Mouse (Mus musculus) stomach, embryonic 16.5 days (tissue): ENCODE measurements around the gene Fgf14. TPM values are rescaled to one million over a fixed set of nuclear protein-coding genes. Genes with fewer than 3 reads are reported as not detected.

Experiments used
- ATAC-seq: fragments of 200-750 bp; cut with Nextera tagmentation; 2 replicates; pipeline ENCODE4 v1.8.0; 2017; ENCODE audit warnings: moderate number of reproducible peaks, moderate TSS enrichment; ENCODE audit not compliant: insufficient read depth, low FRiP score
- H3K27ac ChIP-seq: fragments of 300-500 bp; sonication (generic); 2 replicates; pipeline ENCODE4 v1.5.1; 2014; ENCODE audit warnings: low read length
- H3K27me3 ChIP-seq: fragments of 300-500 bp; sonication (generic); 2 replicates; pipeline ENCODE4 v1.6.1; 2014; ENCODE audit warnings: low read length, control low read depth, mixed read lengths; ENCODE audit not compliant: control insufficient read depth, insufficient read depth
- H3K36me3 ChIP-seq: fragments of 300-500 bp; sonication (generic); 2 replicates; pipeline ENCODE4 v1.6.1; 2014; ENCODE audit warnings: low read length; ENCODE audit not compliant: control insufficient read depth, insufficient read depth
- H3K4me1 ChIP-seq: fragments of 300-500 bp; sonication (generic); 2 replicates; pipeline ENCODE4 v1.6.1; 2014; ENCODE audit warnings: low read length, control low read depth, mixed read lengths; ENCODE audit not compliant: control insufficient read depth, insufficient read depth
- H3K4me2 ChIP-seq: fragments of 300-500 bp; sonication (generic); 2 replicates; pipeline ENCODE4 v1.6.1; 2014; ENCODE audit warnings: low read depth, low read length, mixed read lengths
- H3K4me3 ChIP-seq: fragments of 300-500 bp; sonication (generic); replicated peaks from 2 replicates; pipeline ENCODE4 v1.5.1; 2014; ENCODE audit warnings: mild to moderate bottlenecking, low read length
- H3K9ac ChIP-seq: fragments of 300-500 bp; sonication (generic); 2 replicates; pipeline ENCODE4 v1.6.1; 2014; ENCODE audit warnings: low read length
- H3K9me3 ChIP-seq: fragments of 300-500 bp; sonication (generic); replicated peaks from 2 replicates; pipeline ENCODE4 v1.6.1; 2016; ENCODE audit warnings: low read length, control low read depth; ENCODE audit not compliant: control insufficient read depth
- WGBS: fragments of 180-500 bp; shearing (Covaris S2); extraction: QIAGEN DNeasy Blood & Tissue Kit; methylation state at CpG from one replicate; pipeline ENCODE4 v1.1.7; 2014; 5-methylcytosine and 5-hydroxymethylcytosine counted together
- polyA plus RNA-seq: library from polyadenylated mRNA; unstranded; fragments of >200 nt; fragmentation: Nextera tagmentation; extraction: Ambion mirVana; gene quantifications from 2 replicates; pipeline ENCODE4 v1.2.1, GENCODE M21; 2015

Fgf14 gene
- 2.4 and 2.6 TPM in 2 replicates for polyA plus RNA-seq

DNA sequence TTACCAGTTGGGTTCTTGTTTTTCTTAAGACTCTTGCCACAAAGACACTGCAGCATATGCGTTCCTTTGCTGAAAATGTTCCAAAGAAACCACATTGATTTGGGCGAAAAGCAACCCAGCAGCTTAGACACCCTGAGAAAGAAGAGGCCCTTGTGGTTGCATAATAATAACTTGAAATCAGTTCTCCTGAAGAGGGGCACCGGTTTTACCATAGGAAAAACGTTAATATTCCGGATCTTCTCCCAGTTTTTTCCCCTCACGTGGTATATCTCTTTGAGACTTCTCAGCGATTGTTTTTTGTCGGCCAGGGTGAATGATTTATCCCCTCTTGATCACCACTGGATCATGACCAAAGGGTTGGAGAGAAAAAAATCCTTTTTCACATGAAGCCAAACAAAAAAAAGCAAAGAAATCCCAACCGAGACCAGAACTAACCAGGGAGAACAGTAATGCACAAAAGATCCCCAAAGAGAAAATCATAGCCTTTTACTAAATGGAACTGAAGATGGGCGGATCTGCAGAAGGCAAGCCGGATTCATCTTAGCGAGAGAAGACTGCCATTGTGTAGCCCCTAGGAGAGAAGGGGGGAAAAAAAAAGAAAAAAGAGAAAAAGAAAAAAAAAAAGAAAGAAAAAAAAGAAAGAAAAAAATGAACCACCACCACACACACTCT, at the start of gene Fgf14:
Gene Fgf14 (minus strand): TSS at position 622 of the 672 bp plus-strand sequence.
- WGBS: 13% methylated on average over 12 of the region's 12 CpGs
- no peak within 1 kb of the TSS for H3K27ac ChIP-seq
- peak within 1 kb of the TSS; percentile 58 for H3K9ac ChIP-seq

GRCm38 (mm10) chr14:124677379-124677778, 452 bp upstream of the Fgf14 start:
- Histone ChIP-seq H3K9me3 (no peaks in the 10 kb centered on the region), H3K27me3 (no peaks in the 10 kb centered on the region), H3K9ac (peak overlapping the region; percentile 58), H3K36me3 (no peaks in the 10 kb centered on the region), H3K4me2 (peak overlapping the region; percentile 59), H3K4me1 (peaks cover 6% of the 10 kb centered on the region; the same call in 1 of the 2 replicates), H3K27ac (no peak overlapping the region), H3K4me3 (peak overlapping the region; percentile 46)
- WGBS: 5% methylated on average over 10 of the region's 10 CpGs
- ATAC-seq: peak; percentile 71; the same call in 1 of the 2 replicates

More for the DNA sequence above, at the start of gene Fgf14:
- no peak for ATAC-seq
- Histone ChIP-seq H3K27me3 (no peaks in the 10 kb centered on the region), H3K4me2 (peak within 1 kb of the TSS; percentile 59), H3K4me3 (peak within 1 kb of the TSS; percentile 46), H3K4me1 (peaks cover 6% of the 10 kb centered on the region; the same call in 1 of the 2 replicates), H3K36me3 (no peaks in the 10 kb centered on the region), H3K9me3 (no peaks in the 10 kb centered on the region)

DNA sequence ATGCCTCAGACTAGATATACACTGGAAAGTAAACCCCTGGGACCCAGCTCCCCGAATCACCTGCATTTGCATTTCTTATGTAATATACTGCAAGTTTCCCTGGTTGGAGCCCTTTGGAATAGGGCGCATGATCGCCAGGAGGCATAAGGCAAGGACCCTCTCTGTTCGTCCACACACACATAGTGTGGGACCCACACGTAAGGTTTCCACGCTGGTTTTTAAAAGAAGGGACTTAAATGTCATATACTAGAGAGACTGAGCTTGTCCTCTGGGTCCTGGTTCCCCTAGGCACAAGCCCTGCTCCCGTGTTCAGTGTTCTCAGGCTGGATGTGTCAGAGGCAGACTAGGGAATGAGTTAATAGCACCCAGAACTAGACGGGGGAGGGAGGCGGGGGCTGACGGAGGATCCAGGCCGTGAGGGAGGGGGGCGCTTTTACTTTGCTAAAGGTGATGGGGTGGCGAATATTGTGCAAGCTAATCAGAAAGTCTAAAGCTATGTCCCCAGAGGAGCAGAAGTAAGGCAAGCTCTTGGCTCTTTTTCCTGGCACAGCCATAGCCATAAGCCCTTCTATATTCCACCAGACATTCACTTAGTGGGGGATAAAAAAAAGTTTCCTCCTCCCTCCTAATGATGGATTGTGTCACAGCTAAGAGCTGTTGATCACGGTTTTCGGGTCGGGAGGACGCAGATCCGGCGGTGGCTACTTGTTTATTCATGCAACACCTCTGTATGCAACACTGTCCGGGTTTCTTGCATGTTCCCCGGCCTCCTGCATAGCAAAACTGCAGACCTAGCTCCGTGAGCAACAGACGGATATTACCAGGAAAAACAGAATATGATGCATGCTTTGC, 1.0 kb downstream of the Fgf14 start:
- Histone ChIP-seq H3K9ac (peak overlapping the region; percentile 41; the same call in 1 of the 2 replicates), H3K4me3 (peak overlapping the region; percentile 46), H3K27me3 (no peaks in the 10 kb centered on the region), H3K9me3 (no peaks in the 10 kb centered on the region), H3K27ac (no peak overlapping the region), H3K4me2 (peak overlapping the region; percentile 59), H3K36me3 (no peaks in the 10 kb centered on the region), H3K4me1 (peaks cover 6% of the 10 kb centered on the region; the same call in 1 of the 2 replicates)
- 0 out of 2 replicates have a peak, but pooled peaks have one; percentile 48 for ATAC-seq
- WGBS: 14% methylated on average over 23 of the region's 23 CpGs

- Histone ChIP-seq H3K4me1 (peaks cover 6% of the 10 kb centered on the region; the same call in 1 of the 2 replicates), H3K4me2 (peak overlapping the region; percentile 59), H3K9ac (peak overlapping the region; percentile 41), H3K9me3 (no peaks in the 10 kb centered on the region), H3K27ac (no peak overlapping the region), H3K27me3 (no peaks in the 10 kb centered on the region), H3K4me3 (peak overlapping the region; percentile 46), H3K36me3 (no peaks in the 10 kb centered on the region)
- peak; percentile 65 for ATAC-seq
- 3% methylated on average over 21 of the region's 21 CpGs for WGBS
Observed at GRCm38 (mm10) chr14:124675142-124675653, 1.7 kb downstream of the Fgf14 start.

GRCm38 (mm10) chr14:124674536-124675141, 2.3 kb downstream of the Fgf14 start:
- H3K27me3 ChIP-seq: no peaks in the 10 kb centered on the region
- no peaks in the 10 kb centered on the region for H3K9me3 ChIP-seq
- 40% methylated on average over 8 of the region's 8 CpGs for WGBS
- peak overlapping the region; percentile 59 for H3K4me2 ChIP-seq
- no peak for ATAC-seq
- peak overlapping the region; percentile 46 for H3K4me3 ChIP-seq
- no peak overlapping the region for H3K27ac ChIP-seq
- peaks cover 6% of the 10 kb centered on the region; the same call in 1 of the 2 replicates for H3K4me1 ChIP-seq
- no peaks in the 10 kb centered on the region for H3K36me3 ChIP-seq
- peak overlapping the region; percentile 41 for H3K9ac ChIP-seq

GRCm38 (mm10) chr14:124669739-124670138, 7.2 kb downstream of the Fgf14 start:
- Histone ChIP-seq H3K27me3 (no peaks in the 10 kb centered on the region), H3K9me3 (no peaks in the 10 kb centered on the region), H3K4me2 (no peak overlapping the region), H3K36me3 (no peaks in the 10 kb centered on the region), H3K4me1 (no peaks in the 10 kb centered on the region), H3K4me3 (no peak overlapping the region), H3K27ac (no peak overlapping the region), H3K9ac (no peak overlapping the region)
- ATAC-seq: peak; percentile 47; the same call in 1 of the 2 replicates
- 11% methylated on average over 7 of the region's 7 CpGs for WGBS

- WGBS: 73% methylated on average over 3 of the region's 3 CpGs
- ATAC-seq: no peak
- H3K27me3 ChIP-seq: no peaks in the 10 kb centered on the region
- H3K27ac ChIP-seq: no peak overlapping the region
- no peak overlapping the region for H3K9ac ChIP-seq
- H3K4me1 ChIP-seq: no peaks in the 10 kb centered on the region
- no peaks in the 10 kb centered on the region for H3K9me3 ChIP-seq
- H3K4me2 ChIP-seq: no peak overlapping the region
- no peaks in the 10 kb centered on the region for H3K36me3 ChIP-seq
- H3K4me3 ChIP-seq: no peak overlapping the region
Observed at GRCm38 (mm10) chr14:124642822-124643221, 34.1 kb downstream of the Fgf14 start.

DNA sequence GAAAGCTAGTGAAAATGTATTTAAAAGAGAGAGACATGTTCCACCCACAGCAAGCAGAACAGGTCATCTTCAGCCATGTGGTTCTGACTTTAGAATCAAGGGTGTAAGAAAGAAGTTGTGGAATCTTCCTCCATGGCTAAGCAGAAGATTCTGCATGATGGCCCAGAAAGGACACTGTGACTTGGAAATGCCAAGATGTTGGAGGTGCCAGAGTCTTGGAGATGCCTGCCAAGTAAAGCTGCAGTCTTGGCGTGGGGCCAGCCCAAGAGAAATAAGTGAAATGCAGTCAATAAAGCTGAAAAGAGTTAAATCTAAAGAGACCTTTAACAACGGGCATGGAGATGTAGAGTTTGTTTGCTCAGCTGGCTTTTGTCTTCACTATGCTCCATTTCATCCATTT, 42.0 kb downstream of the Fgf14 start:
- no peak overlapping the region for H3K4me2 ChIP-seq
- H3K9ac ChIP-seq: no peak overlapping the region
- H3K27ac ChIP-seq: no peak overlapping the region
- H3K4me3 ChIP-seq: no peak overlapping the region
- H3K27me3 ChIP-seq: no peaks in the 10 kb centered on the region
- H3K4me1 ChIP-seq: no peaks in the 10 kb centered on the region
- H3K36me3 ChIP-seq: no peaks in the 10 kb centered on the region
- H3K9me3 ChIP-seq: no peaks in the 10 kb centered on the region
- WGBS: 47% methylated on average over 2 of the region's 2 CpGs
- no peak for ATAC-seq
